Mouse (Mus musculus): ENCODE measurements around the gene Pawr.
"Not testable (repeated sequence)": the region's sequence is repeated elsewhere in the genome, so short reads cannot be mapped to it uniquely, and the experiment has no call there.

Gene Pawr

DNA sequence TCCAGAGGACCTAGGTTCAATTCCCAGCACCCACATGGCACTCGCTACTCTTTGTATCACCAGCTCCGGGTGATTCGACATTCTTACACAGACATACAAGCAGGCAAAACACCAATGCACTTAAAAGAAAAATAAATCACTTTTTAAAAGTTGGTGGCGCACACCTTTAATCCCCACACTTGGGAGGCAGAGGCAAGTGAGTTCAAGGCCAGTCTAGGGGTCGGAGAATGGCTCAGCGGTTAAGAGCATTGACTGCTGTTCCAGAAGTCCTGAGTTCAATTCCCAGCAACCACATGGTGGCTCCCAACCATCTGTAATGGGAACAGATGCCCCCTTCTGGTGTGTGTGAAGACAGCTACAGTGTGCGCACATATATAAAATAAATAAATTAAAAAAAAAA is 16.7 kb upstream of the Pawr start:
- no peak for DNase-seq

DNA sequence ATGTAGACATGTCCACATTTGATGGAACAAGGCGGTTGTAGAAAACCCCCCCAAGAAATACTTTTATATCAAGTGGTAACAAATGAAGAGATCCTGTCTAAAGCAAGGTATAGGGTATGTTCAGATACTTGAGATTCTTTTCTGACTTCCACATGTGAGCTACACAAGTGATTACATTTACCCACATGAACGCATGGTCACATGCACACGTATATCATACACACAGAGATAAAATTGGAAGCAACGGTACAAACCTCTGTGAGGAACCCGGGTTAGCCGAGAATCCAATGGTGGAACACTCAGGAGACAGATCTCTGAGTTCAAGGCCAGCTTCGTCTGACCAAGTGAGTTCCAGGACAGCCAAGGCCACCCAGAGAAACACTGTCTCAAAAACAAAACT is 3.6 kb upstream of the Pawr start:
- DNase-seq: no peak

DNA sequence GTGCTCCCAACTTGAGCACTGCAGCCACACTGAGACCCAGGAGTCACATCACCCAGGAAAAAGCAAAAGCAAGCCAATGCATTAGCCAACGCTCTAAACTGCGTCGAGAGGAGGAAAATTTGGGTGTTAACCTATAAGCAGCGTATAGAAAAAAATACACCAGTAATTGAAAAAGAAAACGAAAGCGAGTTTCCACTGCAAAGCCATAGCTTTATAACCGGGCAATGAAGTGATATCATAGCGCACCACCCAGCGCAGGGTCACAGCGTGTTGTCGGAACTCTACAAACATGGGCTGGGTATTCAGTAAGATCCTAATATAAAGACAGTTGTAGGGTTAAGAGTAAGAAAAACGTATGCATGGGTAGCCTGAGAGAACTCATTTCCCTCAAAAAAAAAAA is 2.9 kb upstream of the Pawr start:
- DNase-seq: no peak

DNA sequence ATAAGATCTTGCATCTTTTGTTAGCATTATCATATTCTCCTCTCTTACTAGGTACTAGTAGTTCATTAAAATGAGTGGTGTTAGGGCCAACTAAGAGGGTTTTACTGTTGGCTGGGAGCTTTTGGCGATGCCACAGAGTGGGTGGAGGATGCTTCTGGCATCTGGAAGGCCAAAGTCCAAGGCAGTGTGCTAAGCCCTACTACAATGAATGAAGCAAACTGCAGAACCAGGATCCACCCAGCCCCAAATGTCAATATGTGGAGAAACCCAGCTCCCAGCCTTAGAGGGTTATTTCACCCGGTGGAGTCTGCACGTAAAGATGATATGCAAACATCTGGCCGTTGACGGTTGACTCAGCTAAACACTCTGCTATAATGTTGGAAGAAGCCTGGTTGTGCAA is 2.1 kb upstream of the Pawr start:
- no peak for DNase-seq

- DNase-seq: no peak
Observed at GRCm38 (mm10) chr10:108330964-108331363, 957 bp upstream of the Pawr start.

- peak; percentile 75 for DNase-seq
Observed at GRCm38 (mm10) chr10:108332571-108333541, 935 bp downstream of the Pawr start.

DNA sequence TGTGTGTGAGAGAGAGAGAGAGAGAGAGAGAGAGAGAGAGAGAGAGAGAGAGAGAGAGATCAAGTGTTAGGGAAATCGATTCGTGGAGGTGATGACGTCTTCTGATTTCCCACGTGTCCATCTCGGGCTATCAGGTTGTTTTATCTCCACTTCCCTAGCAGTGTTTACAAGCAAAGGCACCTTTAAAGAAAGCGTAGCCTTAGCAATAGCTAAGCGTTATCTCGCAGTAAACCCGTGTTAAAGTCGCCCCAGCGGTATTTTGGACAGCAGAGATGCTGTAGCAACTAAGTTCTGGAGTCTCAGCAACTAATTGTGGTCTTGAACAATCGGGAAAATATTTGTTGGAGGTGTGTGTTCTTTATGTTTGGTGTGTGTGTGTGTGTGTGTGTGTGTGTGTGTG is 1.7 kb downstream of the Pawr start:
- DNase-seq: peak; percentile 14

DNA sequence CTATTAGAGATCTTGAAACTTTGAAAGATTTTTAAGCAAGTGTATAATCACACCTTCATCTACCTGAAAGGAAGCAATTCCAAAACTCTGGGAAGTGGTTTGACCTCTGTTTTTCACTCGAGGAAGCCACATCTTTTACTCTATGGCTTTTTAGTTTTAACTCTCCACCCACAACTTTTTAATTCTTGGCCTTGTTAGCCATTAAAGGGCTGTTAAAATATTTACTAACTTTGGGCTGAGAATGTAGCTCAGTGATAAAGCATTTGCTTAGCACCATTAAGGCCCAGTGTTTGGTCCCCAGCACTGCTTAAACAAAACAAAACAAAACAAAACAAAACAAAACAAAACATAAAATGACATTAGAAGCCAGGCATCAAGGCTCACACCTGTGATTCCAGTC is 2.2 kb downstream of the Pawr start:
- DNase-seq: no peak

DNA sequence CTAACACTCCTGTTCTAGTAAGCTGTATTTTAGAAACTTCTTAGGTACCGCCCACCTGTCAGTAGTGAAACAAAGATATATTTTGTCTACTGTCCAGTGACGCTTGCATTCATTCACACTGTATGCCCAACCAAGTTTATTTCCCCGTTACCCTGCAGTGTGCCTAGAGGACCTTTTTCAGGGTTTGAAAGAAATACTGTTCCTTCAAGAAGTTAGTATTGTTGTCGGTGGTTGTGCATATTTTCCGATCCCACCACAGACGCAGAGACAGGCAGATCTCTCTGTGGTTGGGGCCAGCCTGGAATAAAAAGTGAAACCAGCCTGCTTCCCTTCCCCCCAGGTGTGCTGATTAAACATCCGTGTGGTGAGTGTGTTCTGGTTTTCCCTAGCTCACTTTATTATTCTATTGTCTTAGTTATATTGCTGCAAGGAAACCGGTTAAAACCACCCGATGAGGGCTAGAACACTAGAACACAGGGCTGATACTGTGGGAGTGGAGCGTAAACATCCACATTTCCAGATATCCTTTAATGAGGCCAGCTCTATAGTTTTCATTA is 3.9 kb downstream of the Pawr start:
- DNase-seq: no peak

GRCm38 (mm10) chr10:108336581-108336980 is 4.7 kb downstream of the Pawr start:
- no peak for DNase-seq

- no peak for DNase-seq
Observed at GRCm38 (mm10) chr10:108338055-108338961, 6.4 kb downstream of the Pawr start.

DNA sequence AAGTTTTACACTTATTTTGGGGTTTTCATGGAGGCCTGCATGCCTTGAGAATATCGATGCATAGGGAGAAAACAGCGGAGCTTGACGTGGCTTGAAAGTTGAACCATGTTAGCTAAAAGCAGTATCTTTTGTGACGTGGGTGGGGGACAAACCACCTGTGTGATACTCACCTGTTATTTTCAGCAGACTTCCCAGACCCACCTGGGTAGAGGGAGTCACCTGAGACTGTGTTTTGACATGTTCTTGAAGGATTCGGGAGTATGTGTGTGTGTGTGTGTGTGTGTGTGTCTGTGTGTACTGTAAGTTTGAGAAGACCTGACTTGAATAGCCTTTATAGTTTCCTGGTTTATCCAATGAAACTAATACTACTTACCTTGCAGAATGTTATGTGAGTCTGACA is 7.2 kb downstream of the Pawr start:
- no peak for DNase-seq

DNA sequence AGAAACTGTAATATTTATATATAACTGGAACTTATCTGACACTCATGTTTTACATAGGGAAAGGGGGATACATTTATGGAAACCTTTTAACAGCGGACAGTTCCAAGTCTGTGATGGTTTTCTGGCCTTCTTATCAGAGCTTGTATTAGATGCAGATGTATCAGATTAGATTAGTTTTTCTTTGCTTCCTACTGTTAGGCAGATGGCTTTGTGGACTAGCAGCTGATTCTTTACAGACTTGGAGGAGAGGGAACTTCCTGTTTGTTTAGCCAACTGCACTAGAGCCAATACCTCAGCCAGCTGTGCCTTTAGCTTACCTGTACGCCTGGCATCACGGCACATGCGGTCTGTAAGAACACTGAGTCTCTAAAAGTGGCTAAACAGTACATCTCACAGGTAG is 8.0 kb downstream of the Pawr start:
- DNase-seq: no peak

- DNase-seq: no peak
Observed at GRCm38 (mm10) chr10:108343734-108344133, 11.8 kb downstream of the Pawr start.

DNA sequence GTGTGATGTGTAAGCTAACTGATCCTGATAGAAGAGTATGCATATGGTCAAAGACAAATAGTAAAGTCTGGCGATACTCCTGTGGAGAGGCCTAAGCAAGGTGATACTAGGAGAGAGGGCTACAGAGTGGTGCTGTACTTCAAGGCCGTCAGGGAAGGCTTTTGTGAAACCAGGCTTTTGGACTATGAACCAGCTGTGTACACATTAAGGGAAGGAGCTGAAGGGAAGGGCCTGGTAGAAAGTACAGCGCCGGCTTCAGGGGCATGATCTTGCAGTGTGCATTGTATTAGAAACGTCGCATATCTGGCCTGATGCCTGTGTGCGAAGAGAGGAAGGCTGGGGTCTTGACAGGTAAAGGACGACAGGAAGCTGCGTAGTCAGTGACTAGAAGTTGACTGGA is 13.2 kb downstream of the Pawr start:
- no peak for DNase-seq

DNA sequence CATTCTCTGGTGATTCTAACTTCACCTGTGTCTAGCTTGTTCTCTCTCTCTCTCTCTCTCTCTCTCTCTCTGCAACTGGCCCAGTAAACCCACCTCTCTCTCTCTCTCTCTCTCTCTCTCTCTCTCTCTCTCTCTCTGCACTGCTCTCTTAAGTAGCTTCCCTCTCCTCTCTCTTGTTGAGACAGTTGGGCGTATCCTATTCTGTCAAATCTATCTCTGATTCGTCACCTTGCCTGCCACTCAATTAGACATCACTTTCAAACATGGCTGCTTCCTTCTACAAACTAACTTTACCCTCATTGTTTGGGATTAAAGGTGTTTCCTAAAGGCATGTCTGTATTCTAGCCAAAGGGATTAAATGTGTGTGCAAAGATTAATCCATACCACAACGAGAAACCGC is 14.4 kb downstream of the Pawr start:
- not testable (repeated sequence) for DNase-seq

DNA sequence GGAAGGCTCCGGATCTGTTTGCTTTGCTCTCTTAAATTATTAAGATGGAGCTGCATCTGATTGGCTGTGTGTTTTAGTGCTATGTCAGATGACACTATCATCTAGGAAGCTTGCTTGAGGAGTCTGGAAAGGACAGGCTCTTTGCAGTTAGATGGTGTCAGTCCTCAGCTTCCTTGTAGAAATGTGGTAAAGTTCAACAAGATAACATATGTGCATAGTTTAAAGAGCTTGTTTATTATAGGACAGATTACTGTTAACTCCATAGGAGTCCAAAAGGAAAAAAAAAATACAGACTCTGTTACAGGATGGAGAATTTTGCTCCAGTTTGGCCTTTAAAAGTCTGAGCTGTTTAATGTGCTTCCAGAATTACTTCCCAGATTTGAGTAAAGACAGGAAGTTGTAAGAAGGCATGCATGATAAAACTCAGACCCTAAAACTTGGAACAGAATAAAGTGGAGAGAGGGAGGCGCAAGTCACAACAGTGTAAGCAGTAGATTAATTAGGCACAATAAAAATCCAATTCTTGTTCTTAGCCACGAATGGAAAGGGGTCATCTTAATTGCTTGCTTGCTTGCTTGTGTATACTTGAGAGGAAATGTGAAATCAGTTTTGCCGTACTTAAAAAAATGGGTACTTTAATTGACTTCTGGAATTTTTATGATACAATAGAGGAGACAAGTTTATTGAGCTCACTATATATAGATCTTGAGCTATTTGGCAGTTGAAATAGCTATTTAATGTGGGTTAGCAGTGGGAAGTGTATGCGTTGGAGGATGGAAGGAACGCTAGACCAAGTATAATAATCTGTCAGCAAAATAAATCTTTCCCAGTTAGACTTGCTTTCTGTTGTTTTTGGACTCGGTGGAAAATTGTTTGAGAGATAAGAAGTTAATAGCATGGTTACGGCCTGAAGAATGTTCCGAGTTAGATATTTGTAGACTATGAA is 18.5 kb downstream of the Pawr start:
- DNase-seq: no peak

DNA sequence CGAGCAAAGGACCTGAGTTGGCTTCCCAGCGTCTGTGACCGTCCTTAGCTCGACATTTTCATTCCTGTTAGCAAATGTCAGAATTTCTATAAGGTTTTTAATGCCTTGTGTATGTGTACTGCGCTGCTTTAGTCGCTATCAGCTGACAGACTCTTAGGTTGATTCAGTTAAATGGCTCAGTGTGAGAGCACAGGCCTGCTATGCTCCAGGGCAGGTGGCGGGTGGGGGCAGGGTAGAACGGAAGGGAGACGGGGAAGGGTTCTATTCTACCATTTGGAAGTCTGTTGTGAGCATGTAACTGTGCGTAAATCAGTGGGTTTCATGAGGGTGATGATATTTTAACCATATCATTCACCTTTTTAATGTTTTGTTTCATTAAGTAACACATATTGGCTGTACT is 21.0 kb downstream of the Pawr start:
- no peak for DNase-seq

DNA sequence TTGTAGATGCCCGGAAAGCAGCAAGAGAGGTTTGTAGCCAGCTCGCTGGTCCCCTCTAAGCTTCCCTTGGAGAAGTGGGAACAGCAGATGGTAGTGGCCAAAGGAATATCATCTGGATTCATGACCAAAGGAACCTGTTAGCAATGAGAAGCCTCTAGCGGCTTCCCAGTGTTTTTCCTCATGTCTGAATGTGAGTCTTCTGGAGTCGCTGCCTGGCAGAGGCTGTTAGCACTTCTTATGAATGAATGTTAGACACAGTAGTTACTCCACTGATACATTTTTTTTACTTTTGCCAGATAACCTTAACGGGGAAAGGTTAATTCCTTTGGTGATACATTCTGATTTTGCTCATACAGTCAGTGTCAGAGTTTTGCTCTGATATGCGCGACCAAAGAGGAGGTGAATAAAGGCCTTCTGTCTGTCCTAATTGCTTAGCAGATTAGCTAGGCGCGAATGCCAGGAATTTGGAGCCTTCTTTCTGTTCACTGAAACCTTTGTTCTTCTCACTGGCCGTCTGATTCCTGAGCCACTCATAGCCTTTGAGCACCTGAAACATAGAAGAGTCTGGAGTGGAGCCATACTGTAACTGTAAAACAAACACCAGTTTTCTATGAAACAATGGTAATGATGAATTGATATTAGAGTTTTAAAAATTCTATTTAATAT is 22.9 kb downstream of the Pawr start:
- no peak for DNase-seq

DNA sequence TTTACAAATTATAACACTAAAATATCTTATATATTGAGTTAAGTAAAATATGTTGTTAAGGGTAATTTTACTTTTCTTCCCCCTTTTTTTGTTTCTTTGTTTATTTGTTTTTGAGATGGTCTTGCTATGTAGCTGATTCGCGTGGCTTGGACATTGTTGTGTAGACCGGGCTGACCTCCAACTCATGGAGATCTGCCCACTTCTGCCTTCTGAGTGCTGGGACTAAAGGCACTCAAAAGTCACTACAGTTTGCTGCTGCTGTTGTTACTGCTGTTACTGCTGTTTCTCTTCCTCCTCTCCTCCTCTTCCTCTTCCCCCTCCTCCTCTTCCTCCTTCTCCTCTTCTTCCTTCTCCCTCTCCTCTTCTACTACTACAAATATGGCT is 23.5 kb downstream of the Pawr start:
- no peak for DNase-seq

GRCm38 (mm10) chr10:108356601-108357187 is 24.8 kb downstream of the Pawr start:
- DNase-seq: no peak
